Comparison of ENCODE assay signal across 20 mouse cellular contexts in genomic region chr13:45023356-45024150, GRCm38 (mm10). TPM values are rescaled to one million over a fixed set of nuclear protein-coding genes. Genes with fewer than 3 reads are reported as not detected.
"Had no signal": no experiment of that assay in that cellular context is flagged by ENCODE, and none has a peak within 500 bp of the region (broad histone marks: within the 10 kb centered on the region; RNA-seq: fewer than 3 reads in every experiment).

No protein-coding gene starts in this region.

- ATAC-seq: liver, postnatal 0 days; lung, postnatal 0 days had no signal

- H3K9me3 ChIP-seq: kidney, embryonic 15.5 days; limb, embryonic 12.5 days; limb, embryonic 15.5 days had no signal

- DNase-seq: kidney, adult 11 months; kidney, adult 8-10 months; kidney, postnatal 10 days; kidney, postnatal 36 days; left cerebral cortex, postnatal 4 days; liver, postnatal 0 days; lung, embryonic 14.5 days; midbrain, embryonic 14.5 days; thymus, postnatal 36 days had no signal

- H3K27me3 ChIP-seq: kidney, embryonic 15.5 days; limb, embryonic 12.5 days; limb, embryonic 15.5 days had no signal

- H3K36me3 ChIP-seq: kidney, embryonic 15.5 days; limb, embryonic 12.5 days; limb, embryonic 15.5 days had no signal

- H3K27ac ChIP-seq: kidney, embryonic 15.5 days; limb, embryonic 12.5 days; limb, embryonic 15.5 days; liver, embryonic 14.5 days; macrophage had no signal

- H3K4me2 ChIP-seq: kidney, embryonic 15.5 days; limb, embryonic 12.5 days; limb, embryonic 15.5 days; liver, embryonic 11.5 days; lung, embryonic 14.5 days had no signal

- H3K4me3 ChIP-seq: kidney, embryonic 15.5 days; limb, embryonic 12.5 days; limb, embryonic 15.5 days had no signal

- H3K4me1 ChIP-seq: kidney, embryonic 15.5 days; limb, embryonic 15.5 days had no signal

- H3K9ac ChIP-seq: kidney, embryonic 15.5 days; limb, embryonic 12.5 days; limb, embryonic 15.5 days; liver, embryonic 14.5 days; liver, postnatal 0 days; lung, embryonic 14.5 days had no signal

RNA-seq across cellular contexts. Expression of gene Gm9817, which starts 54.9 kb away (rescaled TPM):
- total RNA-seq: midbrain, postnatal 0 days had no signal
- polyA plus RNA-seq: kidney, embryonic 15.5 days; limb, embryonic 12.5 days; liver, embryonic 11.5 days; liver, embryonic 14.5 days; liver, postnatal 0 days; lung, embryonic 14.5 days; midbrain, embryonic 14.5 days; midbrain, postnatal 0 days; neural tube, embryonic 11.5 days; neural tube, embryonic 14.5 days; spleen, adult 2 months had no signal
